ENCODE assay signal across 35 mouse cellular contexts in genomic region chr14:62657469-62657868, GRCm38 (mm10). TPM values are rescaled to one million over a fixed set of nuclear protein-coding genes. Genes with fewer than 3 reads are reported as not detected.
A peak's percentile ranks its signal among the peaks of the same experiment; 100 is the strongest.
DNase-seq lines count a peak whose midpoint lies in the region; ATAC-seq lines count a peak whose summit lies in the region.
"Had no signal": no experiment of that assay in that cellular context is flagged by ENCODE, and none has a peak within 500 bp of the region (broad histone marks: within the 10 kb centered on the region; RNA-seq: fewer than 3 reads in every experiment).

No protein-coding gene starts in this region.

- H3K4me1 ChIP-seq in neural tube, embryonic 15.5 days = no peaks in the 10 kb centered on the region
- H3K4me1 ChIP-seq: embryonic facial prominence, embryonic 12.5 days; embryonic facial prominence, embryonic 15.5 days; forebrain, embryonic 12.5 days; forebrain, embryonic 15.5 days; heart, embryonic 13.5 days had no signal

- no peak for DNase-seq in frontal cortex, adult 2 months (ENCODE audit: extremely low spot score in 1 of 2, low spot score in 1 of 2)
- DNase-seq in 3T3-L1 (ENCODE audit: low read depth, low spot score) = peak; percentile 31
- peak; percentile 13 for DNase-seq in brain, adult 2 months (ENCODE audit: low read depth, low spot score)
- no peak for DNase-seq in embryo, embryonic 9.5 days (ENCODE audit: extremely low spot score)
- DNase-seq in adrenal gland, adult 8-10 months = no peak
- DNase-seq: adrenal gland, postnatal 10 days; cerebellum, adult 11-12 months; cerebellum, adult 8-10 months; cerebellum, postnatal 10 days; cerebellum, postnatal 36 days; gastrocnemius, adult 2 months; gastrocnemius, postnatal 14 days; heart, postnatal 14 days; heart, postnatal 4 days; kidney, adult 18-20 months had no signal

- no peak overlapping the region for H3K4me2 ChIP-seq in neural tube, embryonic 15.5 days
- H3K4me2 ChIP-seq: embryonic facial prominence, embryonic 12.5 days; embryonic facial prominence, embryonic 15.5 days; forebrain, embryonic 12.5 days; forebrain, embryonic 15.5 days; heart, embryonic 13.5 days; hindbrain, embryonic 14.5 days had no signal

- H3K9me3 ChIP-seq in neural tube, embryonic 15.5 days (replicated peaks) = no peaks in the 10 kb centered on the region
- H3K9me3 ChIP-seq: embryonic facial prominence, embryonic 12.5 days; embryonic facial prominence, embryonic 15.5 days; forebrain, embryonic 12.5 days; forebrain, embryonic 15.5 days; heart, embryonic 13.5 days had no signal

- no peak overlapping the region for H3K9ac ChIP-seq in neural tube, embryonic 15.5 days (replicated peaks)
- H3K9ac ChIP-seq: embryonic facial prominence, embryonic 12.5 days; embryonic facial prominence, embryonic 15.5 days; forebrain, embryonic 12.5 days; forebrain, embryonic 15.5 days; heart, embryonic 13.5 days; hindbrain, embryonic 14.5 days had no signal

- 0 out of 2 replicates have a peak, but pooled peaks have one; percentile 23 for ATAC-seq in frontal cortex, adult (ENCODE audit: low TSS enrichment)
- peak; percentile 40; the same call in 1 of the 2 replicates for ATAC-seq in granulocyte monocyte progenitor cell, adult 5-6 weeks (replicated peaks; ENCODE audit: poor library complexity, severe bottlenecking)
- no peak for ATAC-seq in neural tube, embryonic 15.5 days (ENCODE audit: low FRiP score)
- ATAC-seq: activated CD4-positive, CD25-positive, alpha-beta regulatory T cell, adult 4 months; CD4-positive, CD25-positive, alpha-beta regulatory T cell, adult 4 months; forebrain, embryonic 15.5 days; hindbrain, postnatal 0 days; inflammation-experienced regulatory T-cells, adult 6 months; intestine, embryonic 16.5 days had no signal

- WGBS in neural tube, embryonic 15.5 days = 90% methylated on average over 3 of the region's 3 CpGs

- H3K36me3 ChIP-seq in neural tube, embryonic 15.5 days = no peaks in the 10 kb centered on the region
- H3K36me3 ChIP-seq: embryonic facial prominence, embryonic 12.5 days; embryonic facial prominence, embryonic 15.5 days; forebrain, embryonic 12.5 days; forebrain, embryonic 15.5 days; heart, embryonic 13.5 days had no signal

- no peaks in the 10 kb centered on the region for H3K27me3 ChIP-seq in neural tube, embryonic 15.5 days (replicated peaks)
- H3K27me3 ChIP-seq: embryonic facial prominence, embryonic 12.5 days; embryonic facial prominence, embryonic 15.5 days; forebrain, embryonic 12.5 days; forebrain, embryonic 15.5 days; heart, embryonic 13.5 days had no signal

- H3K4me3 ChIP-seq in neural tube, embryonic 15.5 days (replicated peaks) = no peak overlapping the region
- H3K4me3 ChIP-seq: embryonic facial prominence, embryonic 12.5 days; embryonic facial prominence, embryonic 15.5 days; forebrain, embryonic 12.5 days; forebrain, embryonic 15.5 days; gastrocnemius, adult 2 months; heart, embryonic 13.5 days had no signal

- H3K27ac ChIP-seq in neural tube, embryonic 15.5 days (replicated peaks) = no peak overlapping the region
- H3K27ac ChIP-seq: embryonic facial prominence, embryonic 12.5 days; embryonic facial prominence, embryonic 15.5 days; forebrain, embryonic 12.5 days; forebrain, embryonic 15.5 days; gastrocnemius, adult 2 months; heart, embryonic 13.5 days; hindbrain, embryonic 14.5 days; hindbrain, postnatal 0 days had no signal

RNA-seq across cellular contexts. Expression of gene Serpine3, which starts 6.0 kb away (rescaled TPM):
- 0.27 and 0.48 TPM in 2 replicates for polyA plus RNA-seq in frontal cortex, adult 2 months (2012; rRNA removed)
- not detected in 2 replicates for total RNA-seq in granulocyte monocyte progenitor cell, adult 5-6 weeks (2014; fragmentation: Nextera tagmentation)
- not detected in 2 replicates for total RNA-seq in granulocyte monocyte progenitor cell, adult 5-6 weeks (2017)
- not detected in 2 replicates for polyA plus RNA-seq in neural tube, embryonic 15.5 days (2015; fragmentation: Nextera tagmentation; extraction: Ambion mirVana)
- total RNA-seq in adrenal gland, adult 8-10 months (2022) = not detected
- total RNA-seq: adrenal gland, postnatal 10 days; adrenal gland, postnatal 4 days; ES-E14; gastrocnemius, adult 2 months; gastrocnemius, postnatal 14 days; gastrocnemius, postnatal 4 days; heart, postnatal 14 days; heart, postnatal 4 days; hindbrain, postnatal 0 days had no signal
- polyA plus RNA-seq: activated CD4-positive, CD25-positive, alpha-beta regulatory T cell, adult 4 months; C2C12; CD4-positive, CD25-positive, alpha-beta regulatory T cell, adult 4 months; embryonic facial prominence, embryonic 12.5 days; embryonic facial prominence, embryonic 15.5 days; forebrain, embryonic 12.5 days; forebrain, embryonic 15.5 days; heart, embryonic 13.5 days; heart, embryonic 16.5 days; hindbrain, embryonic 11.5 days; hindbrain, postnatal 0 days; inflammation-experienced regulatory T-cells, adult 6 months; intestine, embryonic 16.5 days had no signal

Comparison
In these comparisons a context has a peak if more than half of its experiments do, and no peak if none do; other contexts are left out.
1. DNase-seq: peak in 3T3-L1 (single experiment) and brain, adult 2 months (single experiment); none in frontal cortex, adult 2 months (0 of 2), embryo, embryonic 9.5 days (single experiment) and adrenal gland, adult 8-10 months (single experiment).